Comparison of ENCODE assay signal across 8 mouse cellular contexts in genomic region chr1:193698603-193699266, GRCm38 (mm10).
DNase-seq lines count a peak whose midpoint lies in the region; ATAC-seq and TF ChIP-seq lines count a peak whose summit lies in the region.

No protein-coding gene starts in this region.

- no peak overlapping the region for H3K4me2 ChIP-seq in forebrain, embryonic 14.5 days (ENCODE audit: low read length)
- H3K4me2 ChIP-seq in hindbrain, embryonic 12.5 days (replicated peaks), result no peak overlapping the region
- H3K4me2 ChIP-seq in lung, postnatal 0 days (replicated peaks; ENCODE audit: low read depth, low read length), result no peak overlapping the region

- no peaks in the 10 kb centered on the region for H3K27me3 ChIP-seq in forebrain, embryonic 14.5 days (replicated peaks; ENCODE audit: control insufficient read depth, insufficient read depth, low read length)
- 0 out of 2 replicates have a peak, but pooled peaks cover 4% of the 10 kb centered on the region for H3K27me3 ChIP-seq in hindbrain, embryonic 12.5 days
- no peaks in the 10 kb centered on the region for H3K27me3 ChIP-seq in lung, postnatal 0 days (replicated peaks; ENCODE audit: insufficient read depth, low read length)

- H3K4me3 ChIP-seq in forebrain, embryonic 14.5 days (ENCODE audit: low read depth, low read length), result no peak overlapping the region
- H3K4me3 ChIP-seq in hindbrain, embryonic 12.5 days, result no peak overlapping the region
- H3K4me3 ChIP-seq in lung, postnatal 0 days (ENCODE audit: low read depth, low read length), result no peak overlapping the region

- WGBS in forebrain, embryonic 14.5 days, result 15% methylated on average over 7 of the region's 7 CpGs
- WGBS in hindbrain, embryonic 12.5 days, result 8% methylated on average over 7 of the region's 7 CpGs
- 9% methylated on average over 7 of the region's 7 CpGs for WGBS in lung, postnatal 0 days

- ATAC-seq in forebrain, embryonic 14.5 days, result peak; percentile 65
- ATAC-seq in hindbrain, embryonic 12.5 days (ENCODE audit: low FRiP score), result peak; percentile 50
- ATAC-seq in lung, postnatal 0 days, result peak; percentile 48

- H3K36me3 ChIP-seq in forebrain, embryonic 14.5 days (ENCODE audit: control insufficient read depth, insufficient read depth, low read length), result no peaks in the 10 kb centered on the region
- no peaks in the 10 kb centered on the region for H3K36me3 ChIP-seq in hindbrain, embryonic 12.5 days
- no peaks in the 10 kb centered on the region for H3K36me3 ChIP-seq in lung, postnatal 0 days (ENCODE audit: insufficient read depth, low read length)

- H3K27ac ChIP-seq in forebrain, embryonic 14.5 days (ENCODE audit: low read depth, low read length), result no peak overlapping the region
- H3K27ac ChIP-seq in hindbrain, embryonic 12.5 days, result peak overlapping the region; percentile 37; the same call in 1 of the 2 replicates
- no peak overlapping the region for H3K27ac ChIP-seq in lung, postnatal 0 days (ENCODE audit: low read length)

- no peak for TF ChIP-seq EP300 in lung, postnatal 0 days (IDR thresholded peaks at IDR 0.05)

- no peaks in the 10 kb centered on the region for H3K9me3 ChIP-seq in forebrain, embryonic 14.5 days (replicated peaks; ENCODE audit: control insufficient read depth, low read length)
- H3K9me3 ChIP-seq in hindbrain, embryonic 12.5 days (replicated peaks), result no peaks in the 10 kb centered on the region
- H3K9me3 ChIP-seq in lung, postnatal 0 days (ENCODE audit: low read length), result no peaks in the 10 kb centered on the region

- H3K4me1 ChIP-seq in forebrain, embryonic 14.5 days (ENCODE audit: control insufficient read depth, insufficient read depth, low read length), result peaks cover 16% of the 10 kb centered on the region
- H3K4me1 ChIP-seq in hindbrain, embryonic 12.5 days, result peaks cover 16% of the 10 kb centered on the region
- no peaks in the 10 kb centered on the region for H3K4me1 ChIP-seq in lung, postnatal 0 days (ENCODE audit: insufficient read depth, low read depth, low read length)

- TF ChIP-seq CTCF in lung, postnatal 0 days (IDR thresholded peaks at IDR 0.05), result peak; percentile 95

- peak; percentile 10 for DNase-seq in MN1 (ENCODE audit: low spot score)
- DNase-seq in cerebellum, adult 11 months, result peak; percentile 79
- DNase-seq in forebrain, embryonic 14.5 days (ENCODE audit: low spot score), result peak; percentile 90
- DNase-seq in layer of hippocampus, adult 9-10 months (ENCODE audit: low spot score), result peak; percentile 77
- DNase-seq in lung, postnatal 0 days (ENCODE audit: low spot score), result peak; percentile 81
- DNase-seq in retina, embryonic 14.5 days (ENCODE audit: low spot score), result peak; percentile 93
- peak; percentile 72 for DNase-seq in urinary bladder, postnatal 14 days (ENCODE audit: low spot score)

- no peak overlapping the region for H3K9ac ChIP-seq in forebrain, embryonic 14.5 days (ENCODE audit: low read length)
- no peak overlapping the region for H3K9ac ChIP-seq in hindbrain, embryonic 12.5 days
- H3K9ac ChIP-seq in lung, postnatal 0 days (replicated peaks; ENCODE audit: low read depth), result no peak overlapping the region

Comparison
In these comparisons a context has a peak if more than half of its experiments do, and no peak if none do; other contexts are left out.
1. DNase-seq: peak in every context shown above with its lines; median percentile 93 in retina, embryonic 14.5 days; 90 in forebrain, embryonic 14.5 days; 81 in lung, postnatal 0 days; 79 in cerebellum, adult 11 months; 77 in layer of hippocampus, adult 9-10 months; 72 in urinary bladder, postnatal 14 days; 10 in MN1.